Mouse (Mus musculus) neutrophil, adult 5-6 weeks (primary cell): ENCODE measurements at regions not wholly inside any gene's neighbourhood (a gene's known extent, or its start where the extent isn't known, plus 50 kb on each side); places are given as distances from the start of the nearest gene placed in this dataset.

Experiments
- ATAC-seq: fragments of 151-379, 151-347 bp; 2 replicates; pipeline ENCODE4 v1.8.0; 2017; ENCODE audit warnings: mild to moderate bottlenecking, moderate TSS enrichment; ENCODE audit not compliant: insufficient number of reproducible peaks, poor library complexity, low FRiP score, severe bottlenecking; ENCODE audit errors: extremely low read depth

GRCm38 (mm10) chr12:16131028-16131739 is 314.5 kb upstream of the Trib2 start:
- ATAC-seq: no peak

- ATAC-seq: no peak
These were observed 313.9 kb upstream of the Trib2 start for GRCm38 (mm10) chr12:16130605-16131004.

- ATAC-seq: no peak
These were observed 313.2 kb upstream of the Trib2 start for GRCm38 (mm10) chr12:16129923-16130322.

GRCm38 (mm10) chr12:16129243-16129642 is 312.5 kb upstream of the Trib2 start:
- ATAC-seq: no peak

GRCm38 (mm10) chr12:16124906-16125305 is 308.2 kb upstream of the Trib2 start:
- ATAC-seq: no peak

GRCm38 (mm10) chr12:16122353-16123127 is 305.8 kb upstream of the Trib2 start:
- ATAC-seq: 0 out of 2 replicates have a peak, but pooled peaks have one; percentile 41

GRCm38 (mm10) chr12:16121787-16122186 is 305.1 kb upstream of the Trib2 start:
- no peak for ATAC-seq

GRCm38 (mm10) chr12:16118710-16119109 is 302.0 kb upstream of the Trib2 start:
- no peak for ATAC-seq

- ATAC-seq: no peak
These were observed 290.2 kb upstream of the Trib2 start for GRCm38 (mm10) chr12:16106946-16107345.

- no peak for ATAC-seq
These were observed 282.1 kb upstream of the Trib2 start for GRCm38 (mm10) chr12:16098840-16099239.

GRCm38 (mm10) chr12:16092643-16093042 is 275.9 kb upstream of the Trib2 start:
- 0 out of 2 replicates have a peak, but pooled peaks have one; percentile 19 for ATAC-seq

GRCm38 (mm10) chr12:16091336-16091735 is 274.6 kb upstream of the Trib2 start:
- no peak for ATAC-seq

- ATAC-seq: no peak
These were observed 266.5 kb upstream of the Trib2 start for GRCm38 (mm10) chr12:16083176-16083575.

- ATAC-seq: no peak
These were observed 260.5 kb upstream of the Trib2 start for GRCm38 (mm10) chr12:16077215-16077614.

GRCm38 (mm10) chr12:16075962-16076361 is 259.2 kb upstream of the Trib2 start:
- ATAC-seq: no peak

GRCm38 (mm10) chr12:16068940-16069339 is 252.2 kb upstream of the Trib2 start:
- no peak for ATAC-seq

GRCm38 (mm10) chr12:16062689-16063088 is 246.0 kb upstream of the Trib2 start:
- no peak for ATAC-seq

GRCm38 (mm10) chr12:16060461-16060860 is 243.7 kb upstream of the Trib2 start:
- ATAC-seq: no peak

GRCm38 (mm10) chr12:16058255-16058654 is 241.5 kb upstream of the Trib2 start:
- ATAC-seq: no peak

GRCm38 (mm10) chr12:16056831-16057230 is 240.1 kb upstream of the Trib2 start:
- no peak for ATAC-seq
